In genomic region chr19:45237099-45237498, GRCm38 (mm10) we compare ENCODE assay signal across 12 mouse cellular contexts. TPM values are rescaled to one million over a fixed set of nuclear protein-coding genes. Genes with fewer than 3 reads are reported as not detected.
DNase-seq lines count a peak whose midpoint lies in the region; ATAC-seq and TF ChIP-seq lines count a peak whose summit lies in the region.
"Had no signal": no experiment of that assay in that cellular context is flagged by ENCODE, and none has a peak within 500 bp of the region (broad histone marks: within the 10 kb centered on the region; RNA-seq: fewer than 3 reads in every experiment).

No protein-coding gene starts in this region.

- DNase-seq in intestine, embryonic 14.5 days (ENCODE audit: low spot score) = peak; percentile 51
- no peak for DNase-seq in frontal cortex, postnatal 10 days (ENCODE audit: low spot score in 2 of 2)
- DNase-seq in urinary bladder, adult 2 months (ENCODE audit: low spot score) = no peak

- peaks cover 98% of the 10 kb centered on the region for H3K27me3 ChIP-seq in intestine, embryonic 14.5 days (replicated peaks; ENCODE audit: control insufficient read depth, insufficient read depth, low read length)
- H3K27me3 ChIP-seq in intestine, embryonic 16.5 days (replicated peaks; ENCODE audit: control insufficient read depth, insufficient read depth, low read length) = peaks cover 87% of the 10 kb centered on the region
- peaks cover 99% of the 10 kb centered on the region for H3K27me3 ChIP-seq in embryonic facial prominence, embryonic 13.5 days
- peaks cover 90% of the 10 kb centered on the region for H3K27me3 ChIP-seq in hindbrain, embryonic 13.5 days
- peaks cover 87% of the 10 kb centered on the region for H3K27me3 ChIP-seq in myocyte (ENCODE audit: control insufficient read depth, insufficient read depth, insufficient read length)

- no peak for TF ChIP-seq POLR2A in myocyte (IDR thresholded peaks at IDR 0.05; ENCODE audit: insufficient read length, low read depth)

- no peak overlapping the region for H3K9ac ChIP-seq in intestine, embryonic 14.5 days (ENCODE audit: low read length)
- no peak overlapping the region for H3K9ac ChIP-seq in intestine, embryonic 16.5 days (ENCODE audit: low read depth, low read length)
- no peak overlapping the region for H3K9ac ChIP-seq in embryonic facial prominence, embryonic 13.5 days
- peak overlapping the region; percentile 87 for H3K9ac ChIP-seq in hindbrain, embryonic 13.5 days

- H3K27ac ChIP-seq in intestine, embryonic 14.5 days (ENCODE audit: low read depth) = no peak overlapping the region
- no peak overlapping the region for H3K27ac ChIP-seq in intestine, embryonic 16.5 days (ENCODE audit: low read length)
- no peak overlapping the region for H3K27ac ChIP-seq in embryonic facial prominence, embryonic 13.5 days
- peak overlapping the region; percentile 97 for H3K27ac ChIP-seq in hindbrain, embryonic 13.5 days

- 5% methylated on average over 8 of the region's 8 CpGs for WGBS in intestine, embryonic 14.5 days
- WGBS in intestine, embryonic 16.5 days = 4% methylated on average over 8 of the region's 8 CpGs
- WGBS in embryonic facial prominence, embryonic 13.5 days = under 1% methylated on average over 8 of the region's 8 CpGs
- 2% methylated on average over 8 of the region's 8 CpGs for WGBS in hindbrain, embryonic 13.5 days

- H3K4me1 ChIP-seq in intestine, embryonic 14.5 days (replicated peaks; ENCODE audit: control insufficient read depth, insufficient read depth, low read length) = peaks cover 8% of the 10 kb centered on the region
- peaks cover 24% of the 10 kb centered on the region for H3K4me1 ChIP-seq in intestine, embryonic 16.5 days (ENCODE audit: control insufficient read depth, insufficient read depth, low read length)
- H3K4me1 ChIP-seq in embryonic facial prominence, embryonic 13.5 days = peaks cover 25% of the 10 kb centered on the region
- peaks cover 43% of the 10 kb centered on the region for H3K4me1 ChIP-seq in hindbrain, embryonic 13.5 days (replicated peaks)

- no peaks in the 10 kb centered on the region for H3K36me3 ChIP-seq in intestine, embryonic 14.5 days (ENCODE audit: control insufficient read depth, insufficient read depth, low read length)
- H3K36me3 ChIP-seq in intestine, embryonic 16.5 days (ENCODE audit: control insufficient read depth, insufficient read depth, low read length) = no peaks in the 10 kb centered on the region
- H3K36me3 ChIP-seq in embryonic facial prominence, embryonic 13.5 days = no peaks in the 10 kb centered on the region
- no peaks in the 10 kb centered on the region for H3K36me3 ChIP-seq in hindbrain, embryonic 13.5 days
- H3K36me3 ChIP-seq in myocyte (ENCODE audit: control insufficient read depth, insufficient read depth) = no peaks in the 10 kb centered on the region

- no peaks in the 10 kb centered on the region for H3K79me2 ChIP-seq in myocyte (ENCODE audit: control insufficient read depth, insufficient read depth)

- ATAC-seq in intestine, embryonic 14.5 days (replicated peaks; ENCODE audit: low FRiP score, low TSS enrichment, low read depth) = no peak
- no peak for ATAC-seq in intestine, embryonic 16.5 days
- ATAC-seq in embryonic facial prominence, embryonic 13.5 days (ENCODE audit: insufficient number of reproducible peaks, insufficient read depth, low FRiP score, low TSS enrichment, low read depth) = no peak
- no peak for ATAC-seq in hindbrain, embryonic 13.5 days (ENCODE audit: low FRiP score)
- no peak for ATAC-seq in megakaryocyte, adult 5-6 weeks (ENCODE audit: poor library complexity, severe bottlenecking)
- ATAC-seq: forebrain, embryonic 14.5 days had no signal

- H3ac ChIP-seq in myocyte (ENCODE audit: control insufficient read depth, insufficient read length) = no peak overlapping the region

- no peaks in the 10 kb centered on the region for H3K9me3 ChIP-seq in intestine, embryonic 14.5 days (ENCODE audit: control insufficient read depth, low read length)
- no peaks in the 10 kb centered on the region for H3K9me3 ChIP-seq in intestine, embryonic 16.5 days (ENCODE audit: control insufficient read depth, low read length)
- H3K9me3 ChIP-seq in embryonic facial prominence, embryonic 13.5 days = no peaks in the 10 kb centered on the region
- H3K9me3 ChIP-seq in hindbrain, embryonic 13.5 days = no peaks in the 10 kb centered on the region

- H3K4me2 ChIP-seq in intestine, embryonic 14.5 days (ENCODE audit: low read length) = peak overlapping the region; percentile 48
- no peak overlapping the region for H3K4me2 ChIP-seq in intestine, embryonic 16.5 days (ENCODE audit: low read depth, low read length)
- peak overlapping the region; percentile 61; the same call in 1 of the 2 replicates for H3K4me2 ChIP-seq in embryonic facial prominence, embryonic 13.5 days
- H3K4me2 ChIP-seq in hindbrain, embryonic 13.5 days = peak overlapping the region; percentile 64
- peak overlapping the region; percentile 70 for H3K4me2 ChIP-seq in myocyte (ENCODE audit: low read depth)

- no peak overlapping the region; the same call in 1 of the 2 replicates for H3K4me3 ChIP-seq in intestine, embryonic 14.5 days (ENCODE audit: low read depth, low read length)
- H3K4me3 ChIP-seq in intestine, embryonic 16.5 days (ENCODE audit: low read length) = no peak overlapping the region
- no peak overlapping the region for H3K4me3 ChIP-seq in embryonic facial prominence, embryonic 13.5 days
- peak overlapping the region; percentile 57 for H3K4me3 ChIP-seq in hindbrain, embryonic 13.5 days
- H3K4me3 ChIP-seq in myocyte = no peak overlapping the region

TF ChIP-seq in myocyte, 11 proteins besides CTCF, POLR2A, EP300 and RAD21:
- no peak for TF ChIP-seq USF1 (IDR thresholded peaks at IDR 0.05; ENCODE audit: low read depth)
- no peak for TF ChIP-seq CEBPB (IDR thresholded peaks at IDR 0.05; ENCODE audit: insufficient read depth, poor library complexity, severe bottlenecking)
- TF ChIP-seq REST (IDR thresholded peaks at IDR 0.05; ENCODE audit: insufficient read depth, insufficient read length) = no peak
- TF ChIP-seq TCF12 (IDR thresholded peaks at IDR 0.05; ENCODE audit: insufficient read depth, poor library complexity, severe bottlenecking) = no peak
- TF ChIP-seq MYOG (IDR thresholded peaks at IDR 0.05; ENCODE audit: control insufficient read depth in 1 of 3, insufficient read depth in 1 of 3, insufficient read length in 2 of 3, low read depth in 2 of 3) = no peak
- TF ChIP-seq MAX (IDR thresholded peaks at IDR 0.05; ENCODE audit: low read depth) = no peak
- TF ChIP-seq E2F4 (IDR thresholded peaks at IDR 0.05; ENCODE audit: insufficient read depth) = no peak
- TF ChIP-seq MYOD1 (IDR thresholded peaks at IDR 0.05; ENCODE audit: control insufficient read depth in 1 of 3, insufficient read length in 2 of 3, low read depth in 2 of 3) = no peak
- TF ChIP-seq SRF (IDR thresholded peaks at IDR 0.05; ENCODE audit: control insufficient read depth, insufficient read length, low read depth) = no peak
- TF ChIP-seq TCF3 (IDR thresholded peaks at IDR 0.05; ENCODE audit: insufficient read length, low read depth) = no peak
- no peak for TF ChIP-seq POLR2AphosphoS2 (IDR thresholded peaks at IDR 0.05; ENCODE audit: insufficient read length, low read depth)
TF ChIP-seq in myocyte: peak in this region for 0.

RNA-seq across cellular contexts. Expression of gene Lbx1, which starts 1.5 kb away (rescaled TPM):
- not detected in 2 replicates for polyA plus RNA-seq in intestine, embryonic 14.5 days (2014; fragmentation: Nextera tagmentation; extraction: Ambion mirVana)
- polyA plus RNA-seq in intestine, embryonic 16.5 days (2015; fragmentation: Nextera tagmentation; extraction: Ambion mirVana) = not detected in 2 replicates
- polyA plus RNA-seq in embryonic facial prominence, embryonic 13.5 days (2015; fragmentation: Nextera tagmentation; extraction: Ambion mirVana) = 0.17 and 0.27 TPM in 2 replicates
- 9.5 and 11.8 TPM in 2 replicates for polyA plus RNA-seq in hindbrain, embryonic 13.5 days (2015; fragmentation: Nextera tagmentation; extraction: Ambion mirVana)
- polyA plus RNA-seq in myocyte (2012; fragmentation: generic; extraction: Trizol) = 0.22 TPM
- not detected in 2 replicates for total RNA-seq in megakaryocyte, adult 5-6 weeks (2015)
- not detected in 2 replicates for total RNA-seq in megakaryocyte, adult 5-6 weeks (2017)
- polyA plus RNA-seq in urinary bladder, adult 2 months (2012; rRNA removed) = 0.03 and 0.11 TPM in 2 replicates
- total RNA-seq: adrenal gland, postnatal 25 days; layer of hippocampus, adult 8-10 months had no signal
- polyA plus RNA-seq: forebrain, embryonic 14.5 days; small intestine, adult 2 months had no signal
